ENCODE assay signal across 8 mouse cellular contexts in genomic region chr14:56669046-56669620, GRCm38 (mm10). TPM values are rescaled to one million over a fixed set of nuclear protein-coding genes. Genes with fewer than 3 reads are reported as not detected.
DNase-seq lines count a peak whose midpoint lies in the region; ATAC-seq and TF ChIP-seq lines count a peak whose summit lies in the region.

No protein-coding gene starts in this region.

- TF ChIP-seq EP300 in heart, postnatal 0 days (IDR thresholded peaks at IDR 0.05; ENCODE audit: low read depth), result no peak

- ATAC-seq in kidney, embryonic 14.5 days (ENCODE audit: low FRiP score, low TSS enrichment), result no peak
- no peak for ATAC-seq in heart, postnatal 0 days (ENCODE audit: insufficient read depth, low read depth)
- ATAC-seq in midbrain, embryonic 13.5 days, result no peak
- ATAC-seq in activated CD4-positive, CD25-positive, alpha-beta regulatory T cell, adult 4 months, result no peak

- 7% methylated on average over 13 of the region's 13 CpGs for WGBS in kidney, embryonic 14.5 days
- 2% methylated on average over 13 of the region's 13 CpGs for WGBS in heart, postnatal 0 days
- WGBS in midbrain, embryonic 13.5 days, result 8% methylated on average over 13 of the region's 13 CpGs

- DNase-seq in kidney, adult 9 months, result no peak
- DNase-seq in Muller cell, postnatal 12 days (ENCODE audit: inconsistent ontology term), result peak; percentile 13
- DNase-seq in heart, postnatal 0 days (ENCODE audit: low spot score), result no peak
- no peak for DNase-seq in gastrocnemius, postnatal 10 days
- no peak for DNase-seq in gastrocnemius, postnatal 14 days

- peak overlapping the region; percentile 80 for H3K4me3 ChIP-seq in kidney, embryonic 14.5 days (ENCODE audit: low read length)
- peak overlapping the region; percentile 67 for H3K4me3 ChIP-seq in heart, postnatal 0 days (ENCODE audit: low read depth, low read length)
- H3K4me3 ChIP-seq in midbrain, embryonic 13.5 days (replicated peaks), result peak overlapping the region; percentile 86

- H3K4me2 ChIP-seq in kidney, embryonic 14.5 days (replicated peaks; ENCODE audit: low read depth, low read length), result peak overlapping the region; percentile 81
- peak overlapping the region; percentile 71 for H3K4me2 ChIP-seq in heart, postnatal 0 days (ENCODE audit: low read depth, low read length)
- peak overlapping the region; percentile 80 for H3K4me2 ChIP-seq in midbrain, embryonic 13.5 days (replicated peaks)

- H3K9ac ChIP-seq in kidney, embryonic 14.5 days (ENCODE audit: low read depth, low read length), result peak overlapping the region; percentile 58
- H3K9ac ChIP-seq in heart, postnatal 0 days (replicated peaks; ENCODE audit: low read depth, low read length), result peak overlapping the region; percentile 61
- H3K9ac ChIP-seq in midbrain, embryonic 13.5 days (replicated peaks), result peak overlapping the region; percentile 85

- TF ChIP-seq CTCF in heart, postnatal 0 days (IDR thresholded peaks at IDR 0.05; ENCODE audit: low read depth), result no peak

- no peaks in the 10 kb centered on the region for H3K9me3 ChIP-seq in kidney, embryonic 14.5 days (ENCODE audit: control insufficient read depth, low read length)
- H3K9me3 ChIP-seq in heart, postnatal 0 days (replicated peaks; ENCODE audit: control insufficient read depth, low read length), result no peaks in the 10 kb centered on the region
- H3K9me3 ChIP-seq in midbrain, embryonic 13.5 days, result no peaks in the 10 kb centered on the region

- peaks cover 12% of the 10 kb centered on the region for H3K4me1 ChIP-seq in kidney, embryonic 14.5 days (ENCODE audit: control insufficient read depth, insufficient read depth, low read length)
- peaks cover 14% of the 10 kb centered on the region; the same call in 1 of the 2 replicates for H3K4me1 ChIP-seq in heart, postnatal 0 days (ENCODE audit: control insufficient read depth, insufficient read depth)
- peaks cover 28% of the 10 kb centered on the region for H3K4me1 ChIP-seq in midbrain, embryonic 13.5 days (replicated peaks)

- H3K36me3 ChIP-seq in kidney, embryonic 14.5 days (ENCODE audit: control insufficient read depth, insufficient read depth, low read length), result peaks cover 13% of the 10 kb centered on the region
- peaks cover 17% of the 10 kb centered on the region for H3K36me3 ChIP-seq in heart, postnatal 0 days (replicated peaks; ENCODE audit: control insufficient read depth, insufficient read depth, low read length)
- H3K36me3 ChIP-seq in midbrain, embryonic 13.5 days, result peaks cover 13% of the 10 kb centered on the region

- no peak overlapping the region for H3K27ac ChIP-seq in kidney, embryonic 14.5 days (ENCODE audit: low read depth, low read length)
- peak overlapping the region; percentile 91 for H3K27ac ChIP-seq in heart, postnatal 0 days (ENCODE audit: low read depth)
- H3K27ac ChIP-seq in midbrain, embryonic 13.5 days, result peak overlapping the region; percentile 94; the same call in 1 of the 2 replicates

- intact Hi-C loops in gastrocnemius, postnatal 14 days (cut with DNase I; ENCODE audit: low total_unique reads), result no loop called here

- H3K27me3 ChIP-seq in kidney, embryonic 14.5 days (ENCODE audit: control insufficient read depth, insufficient read depth, low read length), result no peaks in the 10 kb centered on the region
- no peaks in the 10 kb centered on the region for H3K27me3 ChIP-seq in heart, postnatal 0 days (ENCODE audit: control insufficient read depth, insufficient read depth, low read length)
- H3K27me3 ChIP-seq in midbrain, embryonic 13.5 days, result no peaks in the 10 kb centered on the region

RNA-seq across cellular contexts. Expression of gene Mphosph8, which starts 1.1 kb away (rescaled TPM):
- polyA plus RNA-seq in kidney, embryonic 14.5 days (2014; fragmentation: Nextera tagmentation; extraction: Ambion mirVana), result 41.2 and 46.4 TPM in 2 replicates
- total RNA-seq in heart, postnatal 0 days (2014; rRNA removed; ENCODE audit: low replicate concordance), result 7.9 and 8.7 TPM in 2 replicates
- polyA plus RNA-seq in heart, postnatal 0 days (2015; fragmentation: Nextera tagmentation; extraction: Ambion mirVana), result 24.9 and 26.2 TPM in 2 replicates
- 52.2 and 52.3 TPM in 2 replicates for polyA plus RNA-seq in midbrain, embryonic 13.5 days (2015; fragmentation: Nextera tagmentation; extraction: Ambion mirVana)
- 10 to 100 TPM; 13.6 to 16.6 TPM for total RNA-seq in gastrocnemius, postnatal 10 days (2021)
- polyA plus RNA-seq in activated CD4-positive, CD25-positive, alpha-beta regulatory T cell, adult 4 months (2017; shearing (Covaris generic)), result 10 to 100 TPM; 46.2 to 79.6 TPM
- total RNA-seq in gastrocnemius, postnatal 14 days (2021), result 10 to 100 TPM; 16.4 to 18.2 TPM
